Mouse (Mus musculus): ENCODE results near the gene Gng5. TPM values are rescaled to one million over a fixed set of nuclear protein-coding genes. Genes with fewer than 3 reads are reported as not detected.

Gng5 gene
- total RNA-seq (2021), result 10 to 100 TPM; 44.5 to 46.2 TPM
- long read RNA-seq, experiment 1, transcript Gng5-201 (3 exons, 593 nt), result major isoform, 33 of 33 reads
- long read RNA-seq, experiment 1, partial matches to known transcripts, result 0 of 33 reads
- long read RNA-seq, experiment 1, other reads (novel, unspliced or antisense), result 0 of 33 reads
- long read RNA-seq, experiment 2, transcript Gng5-201 (3 exons, 593 nt), result major isoform, 53 of 55 reads
- long read RNA-seq, experiment 2, partial matches to known transcripts, result 0 of 55 reads
- long read RNA-seq, experiment 2, other reads (novel, unspliced or antisense), result 1 of 55 reads

DNA sequence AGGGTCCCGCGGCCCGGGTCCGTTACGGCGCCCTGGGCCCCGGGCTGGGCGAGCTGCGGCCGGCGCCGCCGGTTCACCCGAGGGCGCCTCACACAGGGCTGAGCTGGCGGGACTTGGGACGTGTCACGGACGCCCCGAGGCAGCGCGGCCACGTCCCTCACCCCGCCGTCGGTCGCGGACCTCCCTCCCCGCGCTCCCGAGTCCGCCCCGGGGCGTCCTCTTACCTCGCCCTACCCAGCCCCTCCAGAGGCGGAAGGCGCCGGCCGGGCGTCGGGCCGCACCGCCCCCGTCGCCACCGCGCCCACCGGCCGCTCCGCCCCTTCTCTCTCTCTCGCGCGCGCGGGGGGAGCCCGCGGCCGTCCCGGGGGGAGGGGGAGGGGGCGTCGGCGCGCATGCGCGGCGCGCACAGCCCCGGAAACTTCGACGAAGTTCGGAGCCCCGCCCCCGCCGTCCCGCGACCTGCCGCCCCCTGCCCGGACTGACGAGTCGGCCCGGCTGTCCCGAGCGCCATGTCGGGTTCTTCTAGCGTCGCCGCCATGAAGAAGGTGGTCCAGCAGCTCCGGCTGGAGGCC is at the start of gene Gng5, which contains the start of gene Spata1:
Gene Gng5 (plus strand): TSS at position 377 of the 572 bp plus-strand sequence.
Gene Spata1 (minus strand): TSS at position 323 of the 572 bp plus-strand sequence.
- no peak for TF ChIP-seq CTCF (conservative IDR thresholded peaks at IDR 0.05)
- DNase-seq (ENCODE audit: low spot score in 2 of 2), result peak; percentile 50 to 66
- Histone ChIP-seq H3K27ac (peak within 1 kb of the TSS; percentile 90), H3K4me3 (peak within 1 kb of the TSS; percentile 74)

DNA sequence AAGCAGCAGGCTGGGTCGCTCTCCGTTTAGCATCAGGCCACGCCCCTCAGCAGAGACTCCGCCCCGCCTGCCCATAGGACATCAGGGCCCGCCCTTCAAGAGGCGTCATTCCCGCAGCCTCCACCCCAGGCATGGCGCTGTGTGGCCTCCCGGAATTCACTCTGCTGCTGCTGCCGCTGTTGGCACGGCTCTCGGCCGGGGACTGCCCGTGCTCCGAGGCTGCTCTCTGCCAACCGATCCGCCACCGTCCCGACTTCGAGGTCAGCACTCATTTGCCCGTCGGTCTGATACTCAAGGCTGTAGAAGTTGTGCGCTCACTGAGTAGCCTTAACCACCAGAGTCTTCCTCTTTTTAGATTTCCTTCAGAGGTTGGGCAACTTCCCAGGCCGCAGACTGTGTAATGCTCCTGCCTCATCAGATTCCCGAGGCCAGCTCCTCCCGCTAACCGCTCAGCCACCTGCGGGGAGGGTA is 49.2 kb upstream of the Gng5 start:
- peak overlapping the region; percentile 85 for H3K4me3 ChIP-seq
- DNase-seq (ENCODE audit: low spot score in 2 of 2), result peak; percentile 92
- peak; percentile 67 for TF ChIP-seq CTCF (conservative IDR thresholded peaks at IDR 0.05)
- H3K27ac ChIP-seq, result peak overlapping the region; percentile 87

DNA sequence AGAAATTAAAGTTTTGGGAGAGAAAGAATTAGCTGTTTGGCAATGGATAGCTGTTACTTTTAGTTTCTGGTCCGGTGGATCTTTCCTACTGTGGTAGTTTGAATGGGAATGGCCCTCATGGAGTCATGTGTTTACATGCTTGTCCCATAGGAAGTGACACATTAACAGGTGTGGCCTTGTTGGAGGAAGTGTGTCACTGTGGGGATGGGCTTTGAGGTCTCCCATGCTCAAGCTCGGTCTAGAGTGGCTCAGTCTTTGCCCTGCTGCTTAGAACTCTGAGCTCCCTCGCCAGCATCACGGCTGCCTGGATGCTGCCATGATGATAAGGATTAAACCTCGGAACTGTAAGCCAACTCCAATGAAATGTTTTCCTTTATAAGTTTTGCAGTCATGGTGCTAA is 48.2 kb upstream of the Gng5 start:
- no peak for DNase-seq (ENCODE audit: low spot score in 2 of 2)
- no peak for TF ChIP-seq CTCF (conservative IDR thresholded peaks at IDR 0.05)
- H3K4me3 ChIP-seq, result no peak overlapping the region
- H3K27ac ChIP-seq, result no peak overlapping the region

DNA sequence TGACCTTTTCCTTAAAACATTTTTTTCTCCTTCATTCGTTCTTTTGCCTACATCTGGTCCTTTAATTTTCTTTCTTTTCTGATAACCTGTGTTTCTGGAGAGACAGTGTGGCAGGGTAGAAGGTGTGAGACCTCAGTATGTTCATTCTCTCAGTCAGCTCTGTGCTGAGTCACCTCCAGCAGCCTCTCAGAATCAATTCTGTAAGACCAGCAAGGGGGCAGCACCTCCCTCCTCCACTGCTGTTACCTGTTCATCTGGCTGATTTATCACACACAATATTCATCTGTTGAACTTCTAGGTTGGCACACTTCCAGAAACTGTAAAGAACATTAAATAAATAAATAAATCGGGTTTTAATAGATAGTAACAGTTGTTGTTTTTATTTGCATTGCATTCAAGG is 36.7 kb upstream of the Gng5 start:
- Histone ChIP-seq H3K4me3 (no peak overlapping the region), H3K27ac (no peak overlapping the region)
- DNase-seq (ENCODE audit: low spot score in 2 of 2), result no peak
- peak; percentile 32; the same call in 1 of the 2 replicates for TF ChIP-seq CTCF (conservative IDR thresholded peaks at IDR 0.05)

DNA sequence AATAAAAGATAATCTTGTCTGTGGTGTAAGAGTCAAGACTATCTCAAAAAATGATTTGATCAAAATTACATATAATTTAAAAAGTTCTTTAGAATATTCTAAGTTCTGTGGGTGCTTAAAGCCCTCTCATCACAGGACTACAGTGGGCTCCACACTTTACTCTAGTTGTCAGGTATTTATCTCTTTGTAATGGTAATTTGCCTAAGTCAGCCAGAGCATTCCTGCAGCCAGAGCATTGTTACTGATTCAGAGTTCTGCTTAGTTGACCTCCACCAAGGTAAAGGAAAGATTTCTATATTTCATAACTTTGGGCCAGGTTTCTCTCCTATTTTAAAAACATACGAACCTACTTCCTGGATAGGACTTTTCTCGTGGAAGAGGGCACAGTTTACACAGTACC is 30.4 kb upstream of the Gng5 start:
- H3K4me3 ChIP-seq, result no peak overlapping the region
- no peak overlapping the region for H3K27ac ChIP-seq
- DNase-seq (ENCODE audit: low spot score in 2 of 2), result no peak
- no peak for TF ChIP-seq CTCF (conservative IDR thresholded peaks at IDR 0.05)

DNA sequence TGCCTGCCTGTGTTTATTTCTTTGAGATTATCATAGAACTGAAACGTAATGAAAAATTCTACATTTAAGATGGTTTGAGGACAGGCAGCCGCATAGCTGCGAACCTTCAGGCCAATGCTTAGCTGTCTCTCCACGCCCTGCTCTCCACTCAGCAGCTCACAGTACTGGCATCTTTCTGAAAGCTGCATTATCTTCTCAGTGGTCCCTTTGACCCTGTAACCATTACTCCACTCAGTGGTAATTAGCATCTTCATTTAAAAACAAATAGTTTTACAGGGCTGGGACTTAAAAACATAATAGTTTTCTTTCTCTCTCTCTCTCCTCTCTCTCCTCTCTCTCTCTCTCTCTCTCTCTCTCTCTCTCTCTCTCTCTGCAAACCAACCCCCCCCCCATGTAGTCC is 26.9 kb upstream of the Gng5 start:
- Histone ChIP-seq H3K27ac (no peak overlapping the region), H3K4me3 (no peak overlapping the region)
- DNase-seq (ENCODE audit: low spot score in 2 of 2), result no peak
- no peak for TF ChIP-seq CTCF (conservative IDR thresholded peaks at IDR 0.05)

DNA sequence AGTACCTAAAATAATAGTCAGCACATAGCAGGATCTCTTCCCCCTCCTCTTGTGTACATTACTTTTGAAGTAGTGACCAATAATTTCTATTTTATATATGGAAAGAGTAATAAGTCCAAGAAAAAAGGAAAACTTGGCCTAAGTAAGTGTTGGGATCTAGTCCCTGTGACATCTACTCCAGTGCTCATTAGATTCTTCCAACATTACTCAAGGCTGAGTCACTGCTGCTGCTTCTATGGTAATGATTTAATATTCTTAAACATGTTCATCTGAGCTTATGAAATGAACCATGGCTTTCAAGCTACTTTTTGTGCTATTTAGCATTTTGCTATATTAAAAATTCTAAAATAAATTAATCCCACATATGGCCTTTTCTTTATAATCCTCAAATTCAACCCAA is 25.9 kb upstream of the Gng5 start:
- no peak for DNase-seq (ENCODE audit: low spot score in 2 of 2)
- no peak for TF ChIP-seq CTCF (conservative IDR thresholded peaks at IDR 0.05)
- Histone ChIP-seq H3K27ac (no peak overlapping the region), H3K4me3 (no peak overlapping the region)

DNA sequence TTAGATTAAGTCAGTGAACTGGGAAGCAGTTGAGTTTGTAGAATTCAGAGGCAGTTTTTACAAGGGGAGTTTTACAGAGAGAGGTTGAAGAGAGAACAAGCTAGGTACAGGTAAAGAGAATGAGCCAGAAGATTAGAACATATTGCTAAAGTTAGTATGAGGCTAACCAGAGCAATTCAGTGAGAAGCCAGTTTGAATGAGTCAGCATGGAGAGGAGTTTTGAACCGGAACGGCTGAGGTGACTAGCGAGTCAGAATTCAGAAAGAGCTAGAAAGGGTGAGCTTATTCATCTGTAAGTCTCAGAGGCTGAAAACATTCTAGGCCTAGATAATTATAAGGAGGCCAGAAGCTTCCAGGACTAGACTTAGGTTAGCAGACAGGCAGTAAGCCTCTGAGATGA is 25.2 kb upstream of the Gng5 start:
- Histone ChIP-seq H3K27ac (no peak overlapping the region), H3K4me3 (no peak overlapping the region)
- no peak for DNase-seq (ENCODE audit: low spot score in 2 of 2)
- TF ChIP-seq CTCF (conservative IDR thresholded peaks at IDR 0.05), result no peak

DNA sequence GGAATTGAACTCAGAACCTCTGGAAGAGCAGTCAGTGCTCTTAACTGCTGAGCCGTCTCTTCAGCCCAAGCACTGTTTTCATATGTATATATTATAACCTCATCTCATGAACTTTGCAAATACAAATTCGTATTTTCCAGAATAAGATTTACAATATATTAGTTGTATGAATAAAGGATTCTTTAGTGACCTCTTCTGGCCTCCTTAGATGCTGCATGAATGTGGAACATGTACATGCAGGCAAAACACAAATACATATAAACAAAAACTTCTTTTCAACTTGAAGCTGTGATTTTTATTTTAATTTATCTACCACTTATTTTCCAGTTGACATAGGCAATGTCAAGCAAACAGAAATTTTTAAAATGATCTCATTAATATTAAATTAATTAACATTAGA is 17.6 kb upstream of the Gng5 start:
- peak; percentile 68 for TF ChIP-seq CTCF (conservative IDR thresholded peaks at IDR 0.05)
- H3K27ac ChIP-seq, result no peak overlapping the region
- H3K4me3 ChIP-seq, result no peak overlapping the region
- DNase-seq (ENCODE audit: low spot score in 2 of 2), result no peak

DNA sequence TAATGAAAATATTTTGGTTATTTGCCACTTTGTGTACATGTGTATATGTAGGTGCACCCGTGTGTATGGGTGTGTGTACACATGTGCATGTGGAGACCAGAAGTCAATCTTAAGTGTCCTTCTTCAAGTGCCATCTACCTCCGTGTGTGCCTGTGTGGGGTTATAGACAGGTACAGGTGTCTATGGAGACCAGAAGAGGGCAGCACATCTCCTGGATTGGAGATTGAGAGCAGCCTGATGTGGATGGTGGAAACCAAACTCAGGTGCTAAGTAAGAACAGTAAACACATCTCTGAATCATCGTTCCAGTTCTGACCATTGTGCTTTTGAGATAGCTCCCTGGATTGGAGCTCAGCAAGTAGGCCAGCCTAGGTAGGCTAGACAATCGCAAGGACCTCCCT is 13.1 kb upstream of the Gng5 start:
- TF ChIP-seq CTCF (conservative IDR thresholded peaks at IDR 0.05), result no peak; the same call in 1 of the 2 replicates
- no peak overlapping the region for H3K4me3 ChIP-seq
- DNase-seq (ENCODE audit: low spot score in 2 of 2), result no peak
- no peak overlapping the region for H3K27ac ChIP-seq

DNA sequence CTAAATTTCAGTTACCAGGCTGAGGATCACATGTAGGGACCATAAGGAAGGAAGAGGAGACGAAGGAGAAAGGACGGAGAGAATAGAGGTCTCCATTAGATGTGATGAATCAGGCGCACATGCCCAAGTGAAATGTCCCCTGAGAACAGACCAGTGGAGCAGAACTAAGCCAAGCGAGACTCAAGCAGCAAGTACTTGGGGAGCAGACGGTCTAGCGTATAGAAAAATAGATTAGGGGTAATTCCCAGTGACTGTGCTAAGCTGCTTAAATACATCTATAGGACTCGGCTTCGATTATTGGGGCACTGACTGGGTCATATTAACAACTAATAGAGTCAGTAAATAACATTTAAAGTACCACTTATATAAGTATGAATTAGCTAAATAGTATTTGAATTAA is 4.7 kb upstream of the Gng5 start:
- no peak for TF ChIP-seq CTCF (conservative IDR thresholded peaks at IDR 0.05)
- no peak overlapping the region for H3K4me3 ChIP-seq
- no peak overlapping the region for H3K27ac ChIP-seq
- DNase-seq (ENCODE audit: low spot score in 2 of 2), result no peak

DNA sequence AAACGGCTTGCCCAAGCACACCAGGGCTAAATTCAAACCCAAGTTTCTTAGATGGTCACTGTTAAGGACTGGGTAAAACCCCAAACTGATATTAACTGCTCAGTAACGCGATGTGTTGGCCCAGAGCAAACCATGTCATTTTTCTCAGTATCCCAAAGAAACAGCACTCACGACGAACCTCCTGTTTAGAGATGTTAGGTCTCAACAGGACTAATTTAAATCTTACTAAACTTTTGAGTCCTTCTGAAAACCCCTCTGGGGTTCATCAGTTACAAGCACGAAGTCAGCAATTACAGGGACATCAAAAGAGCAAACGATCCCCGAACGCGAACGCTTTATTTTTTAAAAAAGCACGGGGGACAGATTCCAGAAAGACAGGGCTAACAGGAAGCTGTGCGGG is 618 bp upstream of the Gng5 start:
- no peak for TF ChIP-seq CTCF (conservative IDR thresholded peaks at IDR 0.05)
- peak overlapping the region; percentile 90 for H3K27ac ChIP-seq
- H3K4me3 ChIP-seq, result peak overlapping the region; percentile 74
- no peak for DNase-seq (ENCODE audit: low spot score in 2 of 2)

DNA sequence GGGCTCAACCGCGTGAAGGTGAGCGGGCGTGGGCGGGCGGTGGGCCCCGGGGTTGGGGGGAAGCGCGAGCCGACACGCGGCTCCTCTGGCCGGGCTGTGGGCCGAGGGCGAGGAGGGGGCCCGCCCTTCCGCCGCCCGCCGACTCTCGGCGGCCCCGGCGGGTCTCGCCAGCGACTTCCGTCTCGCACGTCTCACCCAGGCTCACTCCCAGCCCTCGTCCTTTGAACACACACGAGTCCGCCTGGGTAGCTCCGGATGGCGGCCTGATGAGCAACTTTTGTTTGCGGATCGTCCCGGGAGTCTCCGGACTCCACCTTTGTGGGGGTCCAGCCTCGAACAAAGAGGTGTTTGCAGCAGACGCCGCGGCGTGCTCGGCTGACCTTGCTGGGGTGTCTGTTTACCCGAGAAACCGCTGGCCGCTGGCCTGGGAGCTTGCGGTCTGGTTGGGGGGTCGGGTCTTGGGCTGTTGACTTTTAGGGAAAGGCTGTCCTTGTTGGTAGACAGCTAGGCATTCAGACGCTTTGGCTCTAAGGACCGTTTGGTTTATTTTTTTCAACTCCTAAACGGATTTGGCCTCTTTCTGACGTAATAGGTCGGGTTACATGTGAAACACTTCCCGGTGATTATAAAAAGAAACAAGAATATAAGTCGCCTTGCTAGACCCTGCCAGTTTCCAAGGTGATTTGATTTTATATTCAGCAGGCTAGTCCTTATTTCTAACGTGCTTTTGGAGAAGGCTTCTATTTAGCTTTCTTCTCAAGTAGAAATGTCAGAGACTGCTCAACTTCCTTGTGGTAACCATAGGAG is 599 bp downstream of the Gng5 start:
- peak overlapping the region; percentile 74 for H3K4me3 ChIP-seq
- peak overlapping the region; percentile 82 for H3K27ac ChIP-seq
- DNase-seq (ENCODE audit: low spot score in 2 of 2), result peak in 1 of 2 experiments; percentile 12
- TF ChIP-seq CTCF (conservative IDR thresholded peaks at IDR 0.05), result no peak

Data from layer of hippocampus, adult 2 months (tissue).